8 mouse cellular contexts compared by ENCODE assay signal in genomic region chr11:44622023-44622731, GRCm38 (mm10). TPM values are rescaled to one million over a fixed set of nuclear protein-coding genes. Genes with fewer than 3 reads are reported as not detected.
DNase-seq lines count a peak whose midpoint lies in the region; ATAC-seq and TF ChIP-seq lines count a peak whose summit lies in the region.

No protein-coding gene starts in this region.

- H3K4me2 ChIP-seq in limb, embryonic 14.5 days (replicated peaks; ENCODE audit: low read depth, low read length, severe bottlenecking) = peak overlapping the region; percentile 89

- peaks cover 10% of the 10 kb centered on the region for H3K36me3 ChIP-seq in limb, embryonic 14.5 days (ENCODE audit: control insufficient read depth, insufficient read depth, low read length)

- TF ChIP-seq POLR2A in limb, embryonic 14.5 days (IDR thresholded peaks at IDR 0.05; ENCODE audit: borderline replicate concordance, extremely low read depth, insufficient read depth, insufficient read length) = no peak

- H3K27ac ChIP-seq in limb, embryonic 14.5 days (replicated peaks; ENCODE audit: low read depth, low read length) = peak overlapping the region; percentile 99; the same call in 1 of the 2 replicates

- peak; percentile 55 for DNase-seq in cerebellum, adult 11-12 months
- DNase-seq in cerebellum, postnatal 4 days (ENCODE audit: low spot score in 2 of 2) = no peak
- peak; percentile 75 for DNase-seq in cerebellum, postnatal 14 days
- peak; percentile 30 to 61 for DNase-seq in heart, adult 9 months (ENCODE audit: low spot score in 2 of 2)
- no peak for DNase-seq in limb, embryonic 14.5 days (ENCODE audit: low spot score)
- DNase-seq in left cerebral cortex, adult 8-10 months (ENCODE audit: low spot score in 2 of 2) = no peak
- DNase-seq in Muller cell, postnatal 12 days (ENCODE audit: inconsistent ontology term) = no peak
- DNase-seq in right cerebral cortex, postnatal 4 days = no peak

- H3K4me1 ChIP-seq in limb, embryonic 14.5 days (ENCODE audit: control insufficient read depth, insufficient read depth, low read length) = peaks cover 15% of the 10 kb centered on the region

- no peak for ATAC-seq in limb, embryonic 14.5 days (ENCODE audit: low FRiP score, low read depth)

- H3K9me3 ChIP-seq in limb, embryonic 14.5 days (ENCODE audit: control insufficient read depth, low read length) = no peaks in the 10 kb centered on the region

- H3K27me3 ChIP-seq in limb, embryonic 14.5 days (ENCODE audit: control insufficient read depth, insufficient read depth, low read length) = no peaks in the 10 kb centered on the region

- peak overlapping the region; percentile 42; the same call in 1 of the 2 replicates for H3K9ac ChIP-seq in limb, embryonic 14.5 days (ENCODE audit: low read depth, low read length, severe bottlenecking)

- peak overlapping the region; percentile 76 for H3K4me3 ChIP-seq in limb, embryonic 14.5 days (replicated peaks; ENCODE audit: low read length)

- 30% methylated on average over 11 of the region's 11 CpGs for WGBS in limb, embryonic 14.5 days

RNA-seq across cellular contexts. Expression of gene Ebf1, which starts 5.1 kb away (rescaled TPM):
- 42.9 and 60.5 TPM in 2 replicates for polyA plus RNA-seq in limb, embryonic 14.5 days (2012; rRNA removed)
- polyA plus RNA-seq in limb, embryonic 14.5 days (2014; fragmentation: Nextera tagmentation; extraction: Ambion mirVana) = 71.4 and 85.0 TPM in 2 replicates
- 1 to 10 TPM; 4.4 to 5.8 (median 4.9) TPM for total RNA-seq in left cerebral cortex, adult 8-10 months (2022)

Comparison
In these comparisons a context has a peak if more than half of its experiments do, and no peak if none do; other contexts are left out.
1. DNase-seq: peak in cerebellum, adult 11-12 months (single experiment), cerebellum, postnatal 14 days (2 of 2) and heart, adult 9 months (2 of 2); none in cerebellum, postnatal 4 days (0 of 2), limb, embryonic 14.5 days (single experiment), left cerebral cortex, adult 8-10 months (0 of 2), Muller cell, postnatal 12 days (single experiment) and right cerebral cortex, postnatal 4 days (single experiment).